Comparison of ENCODE assay signal across 27 mouse cellular contexts in genomic region chr1:139839290-139839689, GRCm38 (mm10). TPM values are rescaled to one million over a fixed set of nuclear protein-coding genes. Genes with fewer than 3 reads are reported as not detected.
"Had no signal": no experiment of that assay in that cellular context is flagged by ENCODE, and none has a peak within 500 bp of the region (broad histone marks: within the 10 kb centered on the region; RNA-seq: fewer than 3 reads in every experiment).

No protein-coding gene starts in this region.

- ATAC-seq: liver, postnatal 0 days; lung, postnatal 0 days had no signal

- H3K9me3 ChIP-seq: lung, embryonic 15.5 days; midbrain, embryonic 12.5 days; neural tube, embryonic 13.5 days; neural tube, embryonic 15.5 days had no signal

- H3K36me3 ChIP-seq: lung, embryonic 15.5 days; midbrain, embryonic 12.5 days; neural tube, embryonic 13.5 days; neural tube, embryonic 15.5 days had no signal

- H3K9ac ChIP-seq: liver, postnatal 0 days; lung, embryonic 15.5 days; midbrain, embryonic 12.5 days; neural tube, embryonic 13.5 days; neural tube, embryonic 15.5 days had no signal

- H3K4me3 ChIP-seq: lung, embryonic 15.5 days; megakaryocyte, embryonic 14.5 days; midbrain, embryonic 12.5 days; neural tube, embryonic 13.5 days; neural tube, embryonic 15.5 days had no signal

- H3K4me2 ChIP-seq: lung, embryonic 15.5 days; midbrain, embryonic 12.5 days; neural tube, embryonic 13.5 days; neural tube, embryonic 15.5 days had no signal

- DNase-seq: liver, postnatal 0 days; lung, adult 2 months; lung, postnatal 14 days; lung, postnatal 36 days; midbrain, embryonic 14.5 days; retina, postnatal 1 day; right cerebral cortex, adult 18-20 months; right cerebral cortex, postnatal 25 days; right cerebral cortex, postnatal 4 days; spleen, adult 18-20 months; thymus, adult 18-20 months; thymus, postnatal 14 days; thymus, postnatal 36 days had no signal

- H3K27ac ChIP-seq: lung, embryonic 15.5 days; macrophage; midbrain, embryonic 12.5 days; neural tube, embryonic 13.5 days; neural tube, embryonic 15.5 days had no signal

- H3K27me3 ChIP-seq: lung, embryonic 15.5 days; megakaryocyte, embryonic 14.5 days; midbrain, embryonic 12.5 days; neural tube, embryonic 13.5 days; neural tube, embryonic 15.5 days had no signal

- H3K4me1 ChIP-seq: lung, embryonic 15.5 days; megakaryocyte, embryonic 14.5 days; midbrain, embryonic 12.5 days; neural tube, embryonic 13.5 days; neural tube, embryonic 15.5 days had no signal

RNA-seq across cellular contexts. Expression of gene Cfhr2, which starts 19.2 kb away (rescaled TPM):
- total RNA-seq: megakaryocyte progenitor cell, adult 5-6 weeks; midbrain, postnatal 0 days; monocyte, adult 5-6 weeks had no signal
- polyA plus RNA-seq: lung, embryonic 15.5 days; lung, postnatal 0 days; macrophage; midbrain, embryonic 12.5 days; midbrain, embryonic 14.5 days; midbrain, postnatal 0 days; neural tube, embryonic 11.5 days; neural tube, embryonic 13.5 days; neural tube, embryonic 15.5 days; small intestine, adult 2 months; stomach, embryonic 14.5 days; thymus, postnatal 0 days had no signal

RNA-seq across cellular contexts. Expression of gene Gm4788, which starts 58.2 kb away (rescaled TPM):
- total RNA-seq: megakaryocyte progenitor cell, adult 5-6 weeks; midbrain, postnatal 0 days; monocyte, adult 5-6 weeks had no signal
- polyA plus RNA-seq: lung, adult 2 months; lung, embryonic 15.5 days; lung, postnatal 0 days; macrophage; midbrain, embryonic 12.5 days; midbrain, embryonic 14.5 days; midbrain, postnatal 0 days; neural tube, embryonic 11.5 days; neural tube, embryonic 13.5 days; neural tube, embryonic 15.5 days; small intestine, adult 2 months; stomach, embryonic 14.5 days; thymus, postnatal 0 days had no signal
